Mouse (Mus musculus) retina, embryonic 14.5 days (tissue): ENCODE results near the gene Masp1.
A peak's percentile ranks its signal among the peaks of the same experiment; 100 is the strongest.

ENCODE experiments used
- DNase-seq: peaks from one replicate; pipeline ENCODE4 v3.0.0-alpha.2; 2015; ENCODE audit warnings: low spot score

Masp1 gene

DNA sequence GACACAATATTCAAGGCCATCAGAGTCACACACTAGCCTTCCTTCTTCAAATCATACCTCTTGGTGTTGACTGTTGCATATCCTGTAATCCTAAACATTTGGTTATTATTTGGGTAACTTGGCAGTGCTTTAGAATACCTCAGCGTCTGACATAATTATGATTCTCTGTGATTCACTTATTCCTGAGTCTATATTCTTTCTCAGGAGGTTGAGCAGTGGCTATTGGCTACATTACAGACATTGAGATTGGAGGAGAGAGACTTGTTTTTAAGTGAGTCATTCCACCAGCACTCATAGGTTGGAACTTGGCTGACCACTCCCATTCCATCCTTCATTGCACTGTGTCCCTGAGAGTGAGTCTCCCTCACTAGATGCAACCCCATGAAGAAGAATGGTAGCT is 7.2 kb downstream of the Masp1 start:
- no peak for DNase-seq

DNA sequence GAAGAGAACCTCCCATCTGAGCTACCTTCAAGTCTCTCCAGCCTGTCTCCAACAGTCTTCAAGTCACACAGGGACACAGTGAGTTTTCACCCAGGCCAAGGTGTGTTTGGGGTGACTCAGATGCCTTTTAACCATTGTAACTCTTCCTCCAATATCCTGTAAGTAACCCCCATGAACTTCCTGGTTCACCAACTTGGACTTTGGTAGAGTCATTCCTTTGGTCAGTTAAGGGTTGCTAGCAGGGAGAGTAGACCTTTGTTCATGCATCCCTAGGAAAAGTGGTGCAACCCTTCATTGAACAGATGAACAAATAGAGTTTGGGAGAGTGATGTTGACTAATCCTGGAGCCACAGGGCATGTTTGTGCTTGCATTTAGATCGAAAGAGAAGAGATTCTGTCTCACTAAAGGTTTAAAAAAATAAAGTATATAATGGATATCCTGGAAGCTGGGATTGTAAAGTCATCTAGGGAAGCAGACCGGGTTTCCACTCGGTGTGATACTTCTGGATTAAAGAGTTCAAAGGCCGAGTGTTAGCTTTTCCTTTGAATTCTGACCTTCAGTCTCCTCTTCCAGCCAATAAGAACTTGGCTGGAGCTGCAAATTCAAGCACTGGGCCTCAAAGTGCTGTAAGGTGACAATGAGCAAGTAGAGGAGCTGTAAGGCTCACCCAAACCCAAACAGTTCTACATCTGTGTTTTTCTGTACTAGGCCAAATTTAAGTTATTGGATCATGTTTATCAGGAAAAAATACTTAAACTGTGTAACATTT is 9.3 kb downstream of the Masp1 start:
- DNase-seq: no peak

DNA sequence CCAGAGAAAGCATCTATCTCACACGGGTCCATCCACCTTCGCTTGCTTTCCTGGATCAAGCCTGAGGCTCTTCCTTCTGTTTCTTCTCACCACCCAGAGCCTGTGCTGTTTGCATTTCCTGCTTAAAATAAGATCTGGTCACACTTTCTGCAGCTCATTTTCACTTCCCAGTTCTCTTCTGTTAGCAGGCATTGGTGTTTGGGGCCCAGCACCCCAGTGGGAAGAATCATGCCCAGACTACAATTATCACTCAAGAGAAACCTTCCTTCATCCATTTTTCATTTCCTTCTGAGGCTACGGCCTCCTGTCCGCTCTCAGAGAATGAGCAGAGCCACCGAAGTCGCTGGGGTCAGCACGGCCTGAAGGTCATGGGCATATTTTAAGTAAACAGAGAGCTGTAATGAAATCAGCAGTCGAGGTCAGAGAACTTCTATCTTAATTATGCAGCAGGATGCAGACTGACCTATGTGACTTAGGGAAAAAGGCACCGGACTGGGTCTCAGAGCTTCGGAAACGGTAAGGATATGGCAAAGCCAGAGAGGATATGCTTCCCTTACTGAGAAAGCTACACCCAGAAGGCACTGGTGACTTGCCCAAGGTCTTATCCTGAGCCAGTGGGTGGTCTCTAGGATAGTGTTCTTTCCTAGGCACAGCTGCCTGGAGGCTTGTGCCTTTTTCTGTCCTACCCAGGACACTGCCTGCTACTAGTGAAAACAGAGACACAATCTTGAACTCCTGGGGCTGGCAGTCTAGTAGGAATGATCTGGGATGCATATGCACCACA is 14.5 kb downstream of the Masp1 start:
- no peak for DNase-seq

DNA sequence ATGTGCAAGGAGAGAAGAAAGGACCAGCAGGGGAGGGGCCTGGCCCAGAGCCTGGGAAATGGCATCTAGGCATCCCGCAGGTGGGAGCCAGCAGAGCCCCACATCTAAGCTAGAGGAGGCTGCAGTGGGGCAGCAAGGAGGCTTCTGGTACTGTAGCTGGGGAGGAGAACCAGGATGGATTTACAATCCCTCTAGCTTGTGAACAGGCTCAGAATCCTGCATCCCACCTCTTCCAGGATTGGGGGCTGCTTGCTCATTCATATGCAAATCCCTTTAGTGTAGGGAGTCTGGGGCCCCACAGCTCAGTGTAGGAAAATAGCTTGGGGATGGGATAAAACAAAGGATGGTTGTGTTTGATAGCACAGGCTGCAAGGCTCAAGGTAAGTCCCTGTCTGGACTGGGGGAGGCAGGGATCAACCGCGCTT is 16.3 kb downstream of the Masp1 start:
- peak; percentile 36 for DNase-seq

DNA sequence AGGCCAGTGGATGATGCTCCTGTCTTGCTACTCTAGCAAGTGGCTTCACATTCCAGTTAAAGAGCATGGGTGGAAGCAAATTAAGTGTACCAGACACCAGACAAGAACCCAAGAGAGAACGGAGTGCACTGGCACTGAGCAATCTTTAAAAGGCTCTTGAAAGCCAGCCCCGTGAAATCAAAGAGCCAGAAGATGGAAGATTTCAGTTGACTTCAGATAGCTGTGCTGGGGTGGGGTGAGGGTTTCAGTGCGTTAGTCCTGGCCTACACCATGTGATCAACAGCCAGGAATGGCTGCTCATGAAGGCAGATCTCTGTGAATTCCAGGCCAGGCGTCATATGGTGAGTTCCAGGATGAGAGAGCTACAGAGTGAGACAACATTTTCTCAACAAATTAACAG is 17.3 kb downstream of the Masp1 start:
- no peak for DNase-seq

DNA sequence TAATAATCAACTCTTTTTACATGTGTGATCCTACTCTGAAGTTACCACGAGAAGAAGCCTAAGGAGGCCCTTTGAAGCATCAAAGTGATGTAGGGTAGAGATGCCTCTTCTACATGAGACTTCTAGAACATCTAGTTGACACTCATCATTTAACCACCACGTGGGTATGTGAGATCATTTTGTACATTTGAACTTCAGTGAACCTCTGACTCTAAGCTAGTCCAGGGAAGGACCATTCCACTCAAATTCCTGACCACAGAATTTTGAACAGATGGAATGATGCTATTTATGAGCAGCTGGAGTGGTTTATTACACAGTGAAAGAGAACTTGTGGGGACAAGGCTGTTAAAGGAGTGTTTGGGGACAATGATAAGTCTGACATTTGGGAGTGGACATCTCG is 18.1 kb downstream of the Masp1 start:
- no peak for DNase-seq

DNA sequence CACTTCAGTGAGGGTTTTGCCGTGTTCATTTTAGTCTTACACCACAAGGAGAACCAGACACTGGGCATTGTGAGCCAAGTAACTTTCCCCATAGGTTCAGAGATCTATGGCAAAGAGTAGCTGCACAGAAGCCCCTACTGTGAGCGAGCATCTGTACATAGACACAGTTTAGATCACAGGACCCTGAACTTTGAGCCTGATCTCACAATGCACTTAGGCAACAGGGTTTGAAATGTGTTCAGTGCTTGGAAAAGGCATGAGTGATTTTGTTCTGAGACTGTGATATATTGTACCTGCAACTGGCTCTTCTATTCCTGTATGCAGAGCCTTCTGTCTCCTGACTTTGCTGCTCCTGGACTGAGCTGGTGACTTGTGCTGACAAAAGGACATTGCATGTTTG is 19.3 kb downstream of the Masp1 start:
- DNase-seq: no peak

DNA sequence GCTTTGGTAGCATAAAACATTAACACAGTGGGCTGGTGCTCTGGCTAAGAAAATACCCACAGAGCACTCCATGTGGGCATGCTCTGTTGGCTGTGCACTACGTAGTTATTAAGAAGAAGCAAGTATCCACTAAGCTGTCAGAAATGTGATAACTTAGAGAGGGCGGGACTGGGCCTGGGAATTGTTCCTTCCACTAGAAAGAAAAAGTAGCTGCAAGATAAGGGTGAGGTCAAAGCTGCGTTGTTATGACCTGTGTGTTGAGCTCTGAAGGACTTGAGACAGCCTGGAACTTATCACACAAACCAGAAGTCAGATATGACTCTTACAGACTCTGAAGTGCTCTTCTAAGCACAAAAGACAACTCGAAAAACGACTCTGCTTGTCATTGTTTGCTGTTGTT is 20.1 kb downstream of the Masp1 start:
- DNase-seq: no peak

DNA sequence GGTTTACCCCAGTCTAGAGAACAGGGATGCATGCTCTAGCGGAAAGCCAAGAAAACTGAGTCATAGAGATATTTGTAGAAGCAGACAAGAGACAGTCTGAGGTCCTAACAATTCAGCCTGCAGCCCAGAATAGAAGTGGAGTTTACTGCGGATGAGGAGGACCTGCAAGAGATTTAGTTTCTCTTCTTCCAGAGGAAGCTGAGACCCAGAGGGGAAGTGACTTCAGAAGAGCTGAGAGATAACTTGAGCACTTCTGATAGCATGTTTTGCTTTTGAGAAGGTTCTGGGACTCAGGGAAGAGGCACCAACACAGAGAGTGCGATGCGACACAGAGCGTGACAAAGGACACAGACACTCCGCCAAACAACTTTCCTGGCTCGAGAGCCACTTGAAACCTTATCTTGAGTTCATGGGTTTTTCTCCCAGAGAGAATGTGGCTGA is 21.9 kb downstream of the Masp1 start:
- DNase-seq: no peak

DNA sequence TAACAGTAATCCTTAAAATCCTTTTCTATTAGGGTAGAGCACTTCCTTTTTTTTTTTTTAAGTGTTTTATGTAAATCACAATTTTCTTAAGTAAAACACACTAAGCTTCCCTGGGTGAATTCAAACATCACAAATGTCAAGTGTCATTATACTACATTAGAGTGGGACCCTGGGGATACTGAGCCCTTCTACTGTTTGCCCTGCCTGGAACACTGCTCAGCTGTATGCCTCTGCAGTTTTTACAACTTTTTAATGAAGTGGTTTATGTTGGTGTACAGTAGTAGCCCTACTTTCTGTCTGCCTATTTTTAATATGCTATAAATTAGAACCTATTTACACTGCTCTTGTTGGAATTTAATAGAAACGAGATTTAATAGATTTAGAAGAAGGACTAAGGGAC is 22.7 kb downstream of the Masp1 start:
- DNase-seq: no peak

DNA sequence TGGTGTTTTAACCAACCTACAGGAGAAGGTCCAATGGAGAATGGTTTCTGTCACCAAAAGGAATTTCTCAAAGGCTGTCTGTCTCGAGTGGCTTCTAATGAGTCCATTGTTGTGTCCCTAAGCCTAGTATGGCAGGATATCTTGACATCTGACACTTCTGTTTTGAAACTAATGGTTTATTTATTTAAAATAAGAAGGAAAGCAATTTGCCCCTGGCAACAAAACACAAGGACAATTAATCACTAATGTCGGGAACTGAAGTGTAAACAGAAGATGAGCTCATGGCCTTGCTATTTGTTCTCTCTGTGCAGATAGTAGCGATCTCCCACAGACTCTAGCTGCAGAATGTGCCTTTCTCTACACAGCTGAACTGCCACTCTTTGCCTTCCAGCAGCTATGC is 23.2 kb downstream of the Masp1 start:
- peak; percentile 66 for DNase-seq

DNA sequence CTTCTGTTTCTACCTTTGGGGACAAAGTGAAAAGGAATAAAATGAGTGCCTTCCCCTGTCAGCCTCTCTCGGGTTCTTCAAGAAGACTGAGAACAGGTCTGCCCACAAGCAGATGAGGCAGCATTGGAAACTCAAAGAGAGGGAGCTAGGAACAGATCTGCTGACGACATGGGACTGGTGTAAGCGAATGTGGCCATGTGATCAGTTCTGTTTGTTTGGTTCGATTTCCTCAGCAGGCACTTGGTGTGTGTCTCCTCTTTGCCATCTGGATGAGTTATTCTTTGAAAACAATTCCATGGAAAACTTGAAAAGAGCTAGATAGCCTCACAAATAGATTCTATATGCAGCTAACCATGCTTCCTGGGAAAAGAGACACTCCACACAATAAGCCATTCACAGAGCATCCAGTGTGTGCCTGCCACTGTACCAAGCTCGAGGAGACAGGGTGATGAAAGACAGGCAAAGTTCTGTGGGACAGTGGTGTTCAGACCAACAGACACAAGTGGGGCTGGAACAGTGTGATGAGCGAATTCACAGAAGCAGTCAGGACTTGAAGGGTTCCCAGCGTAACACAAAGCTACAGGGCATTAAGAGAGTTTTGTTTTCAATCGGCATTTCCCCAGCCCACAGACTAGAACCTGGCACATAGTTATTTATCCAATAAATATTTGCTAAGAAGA is 24.2 kb downstream of the Masp1 start:
- DNase-seq: no peak

DNA sequence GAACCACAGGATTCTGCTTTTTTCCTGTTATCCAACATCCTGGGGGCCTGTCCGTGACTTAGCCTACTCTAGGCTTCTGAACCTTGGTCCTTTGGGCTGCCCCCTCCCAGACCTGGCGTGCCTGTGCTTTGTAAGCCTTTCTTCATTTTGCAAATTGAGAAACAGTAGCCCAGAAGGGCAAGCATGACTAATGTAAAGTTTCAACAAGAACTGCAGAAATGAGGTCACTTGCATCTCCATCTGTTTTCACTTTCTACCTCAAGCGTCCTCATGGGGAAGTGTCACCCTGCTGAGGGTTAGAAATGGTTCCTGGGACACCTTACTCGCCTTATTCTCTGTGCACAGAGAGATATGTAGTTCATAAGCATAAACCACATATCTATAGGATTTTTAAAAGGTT is 27.8 kb downstream of the Masp1 start:
- DNase-seq: no peak

DNA sequence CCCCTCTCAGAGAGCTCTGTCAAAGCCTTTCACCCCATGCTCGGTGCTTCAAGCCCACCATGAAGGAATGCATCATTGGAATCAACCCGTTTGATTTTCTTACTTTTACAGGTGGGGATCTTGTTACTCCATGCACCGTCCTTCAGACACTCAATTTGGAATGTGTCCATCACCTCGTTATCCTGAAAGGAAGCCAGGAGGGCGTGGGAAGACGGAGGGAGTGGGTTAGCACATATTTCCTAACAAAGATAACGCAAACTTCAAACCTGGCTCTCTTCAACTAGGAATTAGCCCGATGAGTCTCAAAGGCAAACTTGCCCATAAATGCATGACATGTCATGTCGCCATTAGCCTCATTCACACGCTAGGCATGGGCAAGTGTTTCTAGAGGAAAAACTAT is 37.3 kb downstream of the Masp1 start:
- DNase-seq: no peak

DNA sequence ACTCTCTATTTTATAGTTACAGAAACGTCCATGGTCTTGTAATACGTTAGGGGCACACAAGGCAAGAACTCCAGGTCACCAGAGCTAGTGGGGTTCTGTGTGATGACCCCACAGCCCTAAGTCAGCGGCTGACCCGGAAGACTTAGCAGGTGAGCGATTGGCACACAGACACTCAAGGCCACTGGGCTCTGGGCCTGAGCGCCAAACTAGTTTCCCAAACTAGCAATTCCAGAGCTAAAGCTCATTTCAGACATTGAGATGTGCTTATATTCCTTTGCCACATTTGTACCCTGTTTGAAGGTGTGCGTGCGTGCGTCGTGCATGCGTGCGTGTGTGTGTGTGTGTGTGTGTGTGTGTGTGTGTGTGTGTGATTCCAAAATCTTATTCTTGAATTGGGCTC is 37.8 kb downstream of the Masp1 start:
- DNase-seq: no peak

DNA sequence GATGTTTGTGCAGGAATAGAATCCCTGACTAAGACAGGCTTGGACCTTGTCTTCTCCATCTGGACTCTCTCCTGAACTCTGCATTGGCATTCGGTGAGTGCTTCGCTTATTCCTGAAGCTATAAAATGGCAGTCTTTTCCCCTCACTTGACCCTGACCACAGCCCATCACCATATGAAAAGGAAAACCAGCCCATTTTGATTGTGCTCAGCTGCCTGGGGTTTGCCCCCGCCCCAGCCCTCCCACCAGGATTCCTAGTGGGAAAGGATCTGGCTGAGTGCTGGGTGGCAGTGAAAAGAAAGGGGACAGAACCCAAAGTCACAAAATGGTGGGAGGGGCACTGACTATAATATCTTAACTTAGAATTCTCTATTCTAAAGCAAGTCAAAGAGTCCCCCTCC is 38.4 kb downstream of the Masp1 start:
- no peak for DNase-seq

DNA sequence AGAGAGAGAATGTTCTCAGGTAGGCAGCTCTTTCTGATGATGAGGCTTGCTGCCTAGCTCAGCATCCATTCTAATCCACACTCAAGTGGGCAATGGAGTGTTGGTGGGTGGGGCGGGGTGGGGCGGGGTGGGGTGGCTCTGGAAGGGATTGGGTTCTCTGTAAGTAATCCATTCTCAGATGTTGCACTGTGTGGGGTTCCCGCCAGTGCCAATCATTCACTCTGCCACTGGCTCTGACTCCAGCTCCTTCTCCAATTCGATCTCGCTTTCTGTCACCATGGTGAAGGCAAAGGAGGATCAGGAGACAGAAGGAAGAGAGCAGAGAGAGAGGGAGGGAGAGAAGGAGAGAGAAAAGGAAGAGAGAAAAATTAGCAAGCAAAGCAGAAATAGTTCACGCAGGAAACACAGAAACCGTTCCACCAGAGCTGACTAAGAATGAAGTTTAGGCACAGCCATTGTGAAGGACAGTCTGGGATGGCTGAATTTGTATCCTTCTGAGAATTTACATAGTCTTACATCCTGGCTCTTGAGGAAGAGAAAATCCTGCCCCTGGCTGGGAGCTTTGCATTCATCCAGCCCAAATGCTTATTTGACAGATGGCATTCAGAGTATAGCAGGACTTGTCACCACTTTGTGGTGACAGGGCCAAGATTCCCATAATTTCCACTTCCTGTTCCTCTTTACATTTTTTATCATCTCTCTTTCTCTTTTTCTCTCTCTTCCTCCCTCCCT is 40.6 kb downstream of the Masp1 start:
- no peak for DNase-seq

DNA sequence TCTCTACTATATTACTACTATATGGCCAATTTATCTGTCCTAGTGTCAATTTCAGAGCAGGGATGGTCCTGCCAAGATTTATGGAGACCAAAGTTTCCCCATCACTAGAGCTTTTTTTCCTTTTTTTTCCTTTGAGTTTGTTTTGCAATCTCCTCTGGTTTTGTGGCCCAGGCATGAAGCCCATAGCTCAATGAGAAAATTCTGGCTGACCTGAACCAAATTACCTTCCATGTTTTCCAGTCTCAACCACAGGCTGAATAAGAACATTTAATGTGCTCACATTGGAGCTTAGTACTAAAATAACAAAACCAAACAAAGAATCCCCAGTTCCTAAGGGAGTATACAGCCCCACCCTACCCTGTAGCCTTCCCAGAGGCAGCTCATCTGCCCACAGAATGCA is 44.0 kb downstream of the Masp1 start:
- DNase-seq: no peak

DNA sequence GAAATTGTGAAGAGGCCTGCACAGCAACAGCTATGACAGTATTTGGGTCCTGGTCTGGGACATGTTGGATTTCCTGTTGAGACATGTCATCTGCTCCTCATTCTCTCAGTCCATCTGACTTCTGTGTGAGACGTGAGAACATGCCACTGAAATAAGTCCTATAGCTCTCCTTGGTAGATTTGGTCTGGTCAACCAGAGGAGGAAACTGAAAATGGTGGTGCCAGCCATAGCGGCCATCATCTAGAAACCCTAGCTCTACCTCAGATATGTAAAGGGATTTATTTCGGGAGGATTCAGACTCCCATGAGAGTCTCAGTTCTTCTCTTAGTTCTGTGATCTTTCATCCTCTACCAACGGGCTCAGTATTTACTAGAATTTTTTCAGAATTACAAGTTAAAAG is 45.0 kb downstream of the Masp1 start:
- no peak for DNase-seq

DNA sequence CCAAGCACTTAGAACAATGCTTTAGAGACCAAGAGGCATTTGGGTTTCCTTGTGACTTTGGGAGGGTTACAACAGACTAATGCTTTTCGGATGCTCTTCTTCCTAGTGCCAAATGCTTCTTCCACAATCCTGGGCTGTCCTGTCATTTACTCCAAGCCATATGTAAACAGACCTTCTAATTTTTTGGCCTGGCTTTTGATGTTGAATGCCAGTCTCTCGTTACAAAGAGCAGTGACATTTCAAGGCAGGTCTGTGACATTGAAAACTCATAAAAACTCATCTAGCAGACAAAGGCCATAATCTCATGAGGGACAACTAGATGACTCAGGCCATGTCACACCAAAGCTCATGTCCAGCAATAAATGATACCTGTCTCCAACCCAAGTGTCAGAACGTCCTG is 48.6 kb downstream of the Masp1 start:
- no peak for DNase-seq

DNA sequence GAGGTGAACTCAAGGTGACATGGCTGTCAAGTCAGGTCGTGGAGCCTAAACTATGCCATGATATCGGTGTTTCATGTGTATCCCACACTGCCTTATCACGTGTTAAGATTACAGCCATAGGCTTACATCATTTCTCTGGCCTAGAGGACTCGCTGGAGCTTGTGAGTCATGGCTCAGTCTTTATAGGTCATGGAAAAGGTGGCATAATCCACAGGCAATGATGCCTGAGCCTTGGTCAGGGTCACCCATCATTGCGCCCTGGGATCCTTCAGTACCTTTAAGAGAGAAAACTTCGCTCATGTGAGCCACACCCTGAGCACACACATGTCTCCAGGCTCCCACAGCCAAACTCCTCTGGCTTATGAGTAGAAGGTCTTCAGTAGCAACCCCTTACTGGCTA is 49.1 kb downstream of the Masp1 start:
- DNase-seq: no peak

DNA sequence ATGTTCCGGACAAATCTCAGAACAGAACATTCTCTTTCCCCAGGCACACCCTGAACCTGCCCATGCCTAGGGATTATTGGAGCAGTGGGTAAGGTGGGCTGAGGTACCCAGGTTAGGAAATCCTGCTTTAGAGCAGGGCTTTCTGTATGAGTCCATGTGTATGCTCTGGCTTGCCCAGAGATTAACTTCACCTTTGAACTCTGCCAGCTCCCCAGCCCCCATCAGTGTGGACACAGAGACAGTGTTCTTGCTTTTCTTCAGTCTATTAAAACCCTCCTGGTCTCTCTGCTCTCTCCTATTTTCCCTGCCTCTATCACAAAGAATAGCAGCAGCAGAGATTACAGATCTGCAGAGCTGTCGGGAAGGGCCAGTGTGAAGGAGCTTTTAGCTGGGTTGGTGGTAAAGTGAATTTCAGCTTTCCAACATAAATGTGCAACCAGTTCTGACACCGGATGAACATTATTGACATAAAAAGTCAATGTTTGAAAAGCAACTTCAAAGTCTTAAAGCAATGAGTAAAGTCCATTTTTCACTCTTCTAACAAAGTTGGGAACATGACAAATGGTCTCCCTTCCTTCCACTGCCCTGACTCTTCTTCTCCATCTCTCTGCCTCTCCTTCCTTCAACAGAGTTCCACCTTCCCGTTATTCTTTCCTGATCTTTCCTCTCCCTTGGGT is 56.8 kb downstream of the Masp1 start:
- no peak for DNase-seq
